Mouse (Mus musculus): ENCODE results near the gene 1110004F10Rik. TPM values are rescaled to one million over a fixed set of nuclear protein-coding genes. Genes with fewer than 3 reads are reported as not detected.

The 1110004F10Rik gene
- polyA plus RNA-seq, 1 experiment from 2014 or later: 358 TPM

DNA sequence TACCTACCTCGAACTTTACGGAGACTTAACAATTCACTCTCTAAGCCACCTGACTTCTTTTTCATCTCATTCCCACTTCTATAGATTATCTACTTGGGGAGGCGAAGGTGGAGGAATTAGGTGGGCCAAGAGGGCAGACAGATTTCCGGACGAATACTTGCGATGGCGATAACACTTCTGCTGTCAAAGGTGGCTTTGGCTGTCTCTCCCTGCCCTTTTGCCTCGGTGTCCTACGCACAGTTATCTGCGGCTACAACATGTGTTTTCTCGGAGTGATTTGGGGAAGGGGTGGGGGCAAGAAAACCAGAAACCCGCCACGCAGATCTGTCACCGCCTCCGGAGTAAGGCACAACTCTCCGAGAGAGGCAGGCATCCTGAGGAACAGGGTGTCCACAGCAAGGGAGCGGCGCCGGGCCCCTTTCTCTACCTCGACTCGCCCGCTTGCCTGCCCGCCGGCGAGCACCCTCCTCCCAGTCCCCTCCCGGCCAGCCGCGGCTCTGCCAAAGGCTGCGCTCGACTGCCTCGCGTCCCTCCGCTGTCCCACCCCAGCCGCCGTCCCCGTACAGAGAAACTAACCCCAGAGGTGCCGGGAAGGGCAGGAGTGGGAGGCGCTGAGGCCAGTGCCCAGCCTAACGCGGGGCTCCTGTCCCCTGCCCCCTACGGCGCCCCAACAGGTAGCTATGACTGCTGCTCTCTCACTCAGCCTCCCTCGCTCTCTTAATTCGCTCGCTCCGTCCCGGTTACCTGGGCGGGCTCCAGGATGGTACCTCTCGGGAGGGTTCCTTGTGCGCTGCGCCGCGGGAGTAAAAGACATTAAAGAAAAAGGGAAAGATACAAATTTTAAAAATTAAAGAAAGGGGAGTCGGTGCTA, 5.6 kb upstream of the 1110004F10Rik start:
- Histone ChIP-seq H3K27me3 (ENCODE audit: control insufficient read depth, insufficient read depth, low read length) (peaks cover 42% of the 10 kb centered on the region), H3K27ac (ENCODE audit: low read depth, low read length) (peak overlapping the region; percentile 53), H3K36me3 (ENCODE audit: control insufficient read depth, insufficient read depth, low read length) (no peaks in the 10 kb centered on the region), H3K4me1 (replicated peaks; ENCODE audit: control insufficient read depth, insufficient read depth, low read length) (peaks cover 7% of the 10 kb centered on the region), H3K9ac (ENCODE audit: low read depth, low read length) (peak overlapping the region; percentile 60), H3K4me2 (replicated peaks; ENCODE audit: low read depth, low read length) (peak overlapping the region; percentile 97), H3K9me3 (ENCODE audit: control insufficient read depth, low read length) (no peaks in the 10 kb centered on the region), H3K4me3 (ENCODE audit: low read depth, low read length) (peak overlapping the region; percentile 60)
- DNase-seq (ENCODE audit: low spot score) (peak; percentile 73), ATAC-seq (ENCODE audit: low FRiP score) (peak; percentile 63)
- WGBS: under 1% methylated on average over 54 of the region's 54 CpGs

DNA sequence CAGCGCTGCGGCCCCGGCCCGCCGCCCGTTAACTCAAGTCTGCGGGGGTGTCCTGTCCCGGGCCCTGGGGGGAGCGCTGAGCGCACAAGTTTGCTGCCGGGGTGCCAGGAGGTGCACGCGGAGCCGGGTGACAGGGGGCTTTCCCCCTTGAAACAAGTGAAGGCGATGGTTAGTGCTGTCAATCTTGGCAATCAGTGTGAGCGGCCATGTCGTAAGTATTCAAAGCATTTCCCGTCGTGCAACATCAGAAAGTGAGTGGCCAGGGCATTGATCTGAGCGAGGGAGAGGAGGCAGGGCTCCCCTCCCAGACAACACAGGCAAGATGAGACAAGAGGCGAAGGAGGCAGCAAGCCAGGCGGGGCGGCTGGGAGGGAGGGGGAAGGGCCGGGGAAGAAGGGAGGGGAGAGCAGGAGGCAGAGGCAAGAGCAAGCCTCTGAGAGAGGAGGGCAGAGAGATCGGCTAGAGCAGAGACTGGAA, 4.9 kb upstream of the 1110004F10Rik start:
- Histone ChIP-seq H3K9me3 (ENCODE audit: control insufficient read depth, low read length) (no peaks in the 10 kb centered on the region), H3K27ac (ENCODE audit: low read depth, low read length) (peak overlapping the region; percentile 53; the same call in 1 of the 2 replicates), H3K9ac (ENCODE audit: low read depth, low read length) (peak overlapping the region; percentile 60), H3K4me3 (ENCODE audit: low read depth, low read length) (peak overlapping the region; percentile 60), H3K4me1 (replicated peaks; ENCODE audit: control insufficient read depth, insufficient read depth, low read length) (peaks cover 11% of the 10 kb centered on the region), H3K27me3 (ENCODE audit: control insufficient read depth, insufficient read depth, low read length) (peaks cover 46% of the 10 kb centered on the region), H3K36me3 (ENCODE audit: control insufficient read depth, insufficient read depth, low read length) (no peaks in the 10 kb centered on the region), H3K4me2 (replicated peaks; ENCODE audit: low read depth, low read length) (peak overlapping the region; percentile 97)
- DNase-seq (ENCODE audit: low spot score) (peak; percentile 80), ATAC-seq (ENCODE audit: low FRiP score) (peak; percentile 55)
- 1% methylated on average over 25 of the region's 25 CpGs for WGBS

DNA sequence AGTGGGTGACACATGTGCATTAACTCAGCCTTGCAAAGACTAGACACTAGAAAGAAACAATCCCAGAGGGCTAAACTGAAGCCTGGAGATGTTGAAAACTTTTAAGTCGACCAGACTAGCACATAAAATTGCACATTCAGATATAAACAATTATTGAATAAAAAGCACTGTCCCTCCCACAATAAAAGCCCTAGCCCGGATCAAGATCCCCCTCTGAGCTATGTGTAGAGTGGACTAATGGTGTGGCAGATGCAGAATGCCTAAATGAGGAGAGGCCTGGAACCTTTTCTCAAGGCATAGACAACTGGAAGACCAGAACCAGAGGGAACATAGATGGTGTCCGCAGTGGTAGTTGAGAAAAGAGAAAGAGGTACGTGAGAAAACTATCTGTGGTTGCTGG, 3.7 kb upstream of the 1110004F10Rik start:
- H3K27me3 ChIP-seq (ENCODE audit: control insufficient read depth, insufficient read depth, low read length): peaks cover 43% of the 10 kb centered on the region
- no peak overlapping the region for H3K9ac ChIP-seq (ENCODE audit: low read depth, low read length)
- H3K36me3 ChIP-seq (ENCODE audit: control insufficient read depth, insufficient read depth, low read length): no peaks in the 10 kb centered on the region
- H3K9me3 ChIP-seq (ENCODE audit: control insufficient read depth, low read length): no peaks in the 10 kb centered on the region
- peaks cover 15% of the 10 kb centered on the region for H3K4me1 ChIP-seq (replicated peaks; ENCODE audit: control insufficient read depth, insufficient read depth, low read length)
- no peak overlapping the region for H3K4me3 ChIP-seq (ENCODE audit: low read depth, low read length)
- no peak overlapping the region for H3K4me2 ChIP-seq (replicated peaks; ENCODE audit: low read depth, low read length)
- DNase-seq (ENCODE audit: low spot score) (no peak), ATAC-seq (ENCODE audit: low FRiP score) (no peak)
- H3K27ac ChIP-seq (ENCODE audit: low read depth, low read length): no peak overlapping the region
- WGBS: 17% methylated on average over 4 of the region's 4 CpGs

DNA sequence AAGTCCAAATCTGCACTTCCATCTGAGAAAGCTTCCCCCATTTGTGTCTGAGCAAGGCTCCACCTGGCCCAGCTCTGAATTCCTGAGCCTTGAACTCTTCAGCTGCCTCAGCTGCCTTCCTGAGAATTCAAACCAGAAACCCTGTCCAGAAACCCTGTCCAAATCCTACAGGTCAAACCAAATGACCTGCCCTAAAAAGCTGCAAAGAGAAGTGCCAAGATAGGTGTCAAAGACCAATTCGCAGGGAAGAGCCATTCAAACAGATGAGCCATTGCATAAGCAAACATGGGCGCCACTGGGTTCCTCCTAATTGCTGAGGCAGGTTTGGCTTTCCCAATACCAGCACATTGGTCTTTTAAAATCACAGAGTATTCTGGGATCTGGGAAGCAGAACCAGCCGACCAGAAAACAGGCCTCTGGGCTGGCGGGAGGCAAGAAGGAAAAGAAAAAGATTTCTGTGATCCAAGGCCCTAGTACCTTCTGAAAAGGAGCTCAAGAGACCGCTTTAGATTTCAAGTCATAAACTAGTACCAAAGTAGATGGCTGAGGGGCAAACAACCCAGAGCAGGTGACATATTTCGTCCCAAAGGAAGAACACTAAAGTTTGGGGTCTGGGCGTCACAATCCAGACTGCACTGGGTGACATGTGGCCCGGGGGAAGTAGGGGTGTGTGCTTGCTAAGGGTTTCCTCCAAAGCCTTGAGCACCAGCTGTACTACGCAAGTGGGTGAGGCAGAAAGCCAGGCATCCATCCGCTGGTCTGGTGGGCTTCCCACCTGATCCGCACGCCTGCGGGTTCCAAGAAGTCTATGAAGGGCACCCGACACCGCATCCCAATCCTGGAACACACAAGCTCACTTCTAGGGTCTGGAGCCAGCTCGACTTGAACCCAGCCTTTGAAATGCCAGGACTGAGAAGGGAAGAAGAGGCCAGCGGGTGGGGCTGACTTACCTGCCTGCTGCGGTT, 2.3 kb upstream of the 1110004F10Rik start:
- Histone ChIP-seq H3K4me3 (ENCODE audit: low read depth, low read length) (no peak overlapping the region), H3K36me3 (ENCODE audit: control insufficient read depth, insufficient read depth, low read length) (no peaks in the 10 kb centered on the region), H3K4me2 (replicated peaks; ENCODE audit: low read depth, low read length) (no peak overlapping the region), H3K9ac (ENCODE audit: low read depth, low read length) (no peak overlapping the region), H3K27ac (ENCODE audit: low read depth, low read length) (no peak overlapping the region), H3K9me3 (ENCODE audit: control insufficient read depth, low read length) (no peaks in the 10 kb centered on the region), H3K27me3 (ENCODE audit: control insufficient read depth, insufficient read depth, low read length) (peaks cover 44% of the 10 kb centered on the region), H3K4me1 (replicated peaks; ENCODE audit: control insufficient read depth, insufficient read depth, low read length) (peaks cover 10% of the 10 kb centered on the region)
- 12% methylated on average over 18 of the region's 18 CpGs for WGBS
- ATAC-seq (ENCODE audit: low FRiP score) (no peak), DNase-seq (ENCODE audit: low spot score) (peak; percentile 35)

DNA sequence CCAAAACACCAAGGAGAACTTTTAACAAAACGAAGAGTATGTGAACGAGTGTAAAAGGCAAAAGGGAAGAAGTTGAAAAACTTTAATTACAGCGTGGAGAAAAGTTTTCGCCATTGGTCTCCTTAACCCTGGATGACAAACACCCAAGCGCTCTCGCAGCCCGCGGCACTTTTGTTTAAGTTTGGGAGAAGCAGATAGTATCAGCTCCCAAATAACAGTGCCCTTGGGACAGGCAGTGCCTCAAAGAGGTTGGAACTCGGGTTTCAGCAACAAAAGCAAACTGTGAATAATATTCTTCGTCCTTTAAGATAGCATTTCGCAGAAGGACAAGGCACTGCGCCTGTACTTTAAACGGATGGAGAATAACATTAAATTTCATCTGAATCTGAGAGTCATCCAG, 1.2 kb upstream of the 1110004F10Rik start:
- DNase-seq (ENCODE audit: low spot score) (peak; percentile 60), ATAC-seq (ENCODE audit: low FRiP score) (no peak)
- Histone ChIP-seq H3K36me3 (ENCODE audit: control insufficient read depth, insufficient read depth, low read length) (no peaks in the 10 kb centered on the region), H3K27ac (ENCODE audit: low read depth, low read length) (no peak overlapping the region), H3K4me2 (replicated peaks; ENCODE audit: low read depth, low read length) (peak overlapping the region; percentile 15; the same call in 1 of the 2 replicates), H3K9ac (ENCODE audit: low read depth, low read length) (no peak overlapping the region), H3K4me1 (replicated peaks; ENCODE audit: control insufficient read depth, insufficient read depth, low read length) (peaks cover 10% of the 10 kb centered on the region), H3K4me3 (ENCODE audit: low read depth, low read length) (peak overlapping the region; percentile 12; the same call in 1 of the 2 replicates), H3K9me3 (ENCODE audit: control insufficient read depth, low read length) (no peaks in the 10 kb centered on the region), H3K27me3 (ENCODE audit: control insufficient read depth, insufficient read depth, low read length) (peaks cover 45% of the 10 kb centered on the region)
- 2% methylated on average over 13 of the region's 13 CpGs for WGBS

DNA sequence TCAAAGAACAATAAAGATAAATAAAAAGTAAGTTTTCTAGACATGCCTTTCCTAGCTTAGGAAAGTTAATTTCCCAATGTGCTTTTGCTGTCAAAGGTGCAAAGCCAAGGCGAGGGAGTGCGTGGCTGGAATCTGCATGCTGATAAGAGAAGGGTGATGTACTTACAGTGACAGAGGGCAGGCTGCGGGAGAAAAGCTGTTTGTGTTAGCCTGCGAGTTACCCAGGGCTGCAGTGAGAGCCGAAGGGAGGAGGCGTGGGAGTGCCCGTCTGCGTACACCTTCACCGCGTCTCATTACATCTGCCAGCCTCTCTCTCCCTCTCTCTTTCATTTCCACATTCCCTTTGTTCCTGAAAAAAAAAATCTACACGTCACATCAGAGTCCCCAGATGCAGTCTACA, 686 bp upstream of the 1110004F10Rik start, which contains the start of gene Sox6:
Gene Sox6 (minus strand): TSS at position 286 of the 400 bp plus-strand sequence.
- H3K9me3 ChIP-seq (ENCODE audit: control insufficient read depth, low read length): no peaks in the 10 kb centered on the region
- DNase-seq (ENCODE audit: low spot score): peak; percentile 56
- H3K4me3 ChIP-seq (ENCODE audit: low read depth, low read length): peak within 1 kb of the TSS; percentile 36
- no peak for ATAC-seq (ENCODE audit: low FRiP score)
- no peaks in the 10 kb centered on the region for H3K36me3 ChIP-seq (ENCODE audit: control insufficient read depth, insufficient read depth, low read length)
- peak within 1 kb of the TSS; percentile 35; the same call in 1 of the 2 replicates for H3K9ac ChIP-seq (ENCODE audit: low read depth, low read length)
- peaks cover 45% of the 10 kb centered on the region for H3K27me3 ChIP-seq (ENCODE audit: control insufficient read depth, insufficient read depth, low read length)
- H3K27ac ChIP-seq (ENCODE audit: low read depth, low read length): no peak within 1 kb of the TSS
- H3K4me2 ChIP-seq (replicated peaks; ENCODE audit: low read depth, low read length): peak within 1 kb of the TSS; percentile 75
- under 1% methylated on average over 11 of the region's 11 CpGs for WGBS
- peaks cover 10% of the 10 kb centered on the region for H3K4me1 ChIP-seq (replicated peaks; ENCODE audit: control insufficient read depth, insufficient read depth, low read length)

DNA sequence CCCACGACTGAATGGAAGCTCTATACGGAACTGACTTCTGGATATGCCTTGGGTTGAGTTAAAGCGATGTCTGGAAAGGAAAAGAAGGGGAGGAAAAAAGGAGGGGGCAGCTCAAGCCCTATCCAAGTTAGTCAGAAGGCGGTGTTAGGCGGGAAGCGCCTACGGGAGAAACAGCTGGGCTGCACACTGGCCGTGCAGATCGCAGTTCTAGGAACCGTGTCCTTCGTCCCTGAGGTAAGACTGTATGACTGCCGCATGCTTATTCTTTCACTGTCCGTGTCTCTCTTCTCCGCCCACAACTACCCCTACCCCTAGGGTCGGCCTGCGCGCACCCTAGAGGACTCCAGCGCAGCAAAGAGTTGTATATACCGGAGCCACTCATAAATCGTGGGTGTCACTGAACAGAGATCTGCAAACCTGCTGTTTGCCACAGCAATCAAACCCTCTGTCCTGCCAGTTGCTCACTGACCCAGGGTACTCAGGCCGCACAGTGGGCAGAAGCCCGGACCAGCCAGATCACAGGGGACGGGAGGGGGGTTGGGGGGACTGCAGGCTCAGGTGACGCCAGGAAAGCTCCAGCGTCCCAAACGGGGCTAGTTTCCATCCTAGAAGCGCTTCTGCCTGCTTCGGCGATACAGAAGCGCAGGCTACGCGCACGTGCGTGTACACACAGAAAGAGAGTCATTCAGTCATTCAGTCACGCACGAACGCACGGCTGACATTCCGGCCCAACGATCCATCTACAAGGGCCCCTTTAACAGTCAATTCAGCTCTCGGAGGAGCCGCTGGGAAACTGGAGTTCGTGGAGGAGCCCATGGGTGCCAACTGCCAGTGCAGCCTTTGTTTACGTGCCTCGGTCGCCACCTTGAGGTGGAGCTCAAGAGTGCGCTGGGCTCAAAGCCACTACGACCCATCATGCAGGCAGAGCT, 605 bp downstream of the 1110004F10Rik start:
- Histone ChIP-seq H3K9me3 (ENCODE audit: control insufficient read depth, low read length) (no peaks in the 10 kb centered on the region), H3K4me1 (replicated peaks; ENCODE audit: control insufficient read depth, insufficient read depth, low read length) (peaks cover 10% of the 10 kb centered on the region), H3K9ac (ENCODE audit: low read depth, low read length) (peak overlapping the region; percentile 35; the same call in 1 of the 2 replicates), H3K27ac (ENCODE audit: low read depth, low read length) (no peak overlapping the region), H3K4me3 (ENCODE audit: low read depth, low read length) (peak overlapping the region; percentile 36), H3K36me3 (ENCODE audit: control insufficient read depth, insufficient read depth, low read length) (no peaks in the 10 kb centered on the region), H3K4me2 (replicated peaks; ENCODE audit: low read depth, low read length) (peak overlapping the region; percentile 75), H3K27me3 (ENCODE audit: control insufficient read depth, insufficient read depth, low read length) (peaks cover 44% of the 10 kb centered on the region)
- DNase-seq (ENCODE audit: low spot score) (peak; percentile 88), ATAC-seq (ENCODE audit: low FRiP score) (peak; percentile 82)
- under 1% methylated on average over 48 of the region's 48 CpGs for WGBS

All from hindbrain, embryonic 11.5 days (tissue).